Mouse (Mus musculus) heart, embryonic 12.5 days (tissue): ENCODE results near the gene Plpp1. TPM values are rescaled to one million over a fixed set of nuclear protein-coding genes. Genes with fewer than 3 reads are reported as not detected.
A peak's percentile ranks its signal among the peaks of the same experiment; 100 is the strongest.

Source experiments
- ATAC-seq: fragments of 200-750 bp; cut with Nextera tagmentation; 2 replicates; pipeline ENCODE4 v1.8.0; 2017; ENCODE audit warnings: moderate TSS enrichment, moderate library complexity; ENCODE audit not compliant: insufficient number of reproducible peaks, low FRiP score
- H3K27ac ChIP-seq: fragments of 300-500 bp; sonication (generic); 2 replicates; pipeline ENCODE4 v1.5.1; 2016; ENCODE audit warnings: mild to moderate bottlenecking, moderate library complexity; ENCODE audit not compliant: poor library complexity, severe bottlenecking
- H3K27me3 ChIP-seq: fragments of 300-500 bp; sonication (generic); replicated peaks from 2 replicates; pipeline ENCODE4 v1.6.1; 2016; ENCODE audit warnings: mild to moderate bottlenecking, moderate library complexity
- H3K36me3 ChIP-seq: fragments of 300-500 bp; sonication (generic); 2 replicates; pipeline ENCODE4 v1.6.1; 2016; ENCODE audit warnings: mild to moderate bottlenecking, moderate library complexity
- H3K4me1 ChIP-seq: fragments of 300-500 bp; sonication (generic); replicated peaks from 2 replicates; pipeline ENCODE4 v1.6.1; 2016; ENCODE audit warnings: mild to moderate bottlenecking
- H3K4me2 ChIP-seq: fragments of 300-500 bp; sonication (generic); 2 replicates; pipeline ENCODE4 v1.6.1; 2016; ENCODE audit warnings: mild to moderate bottlenecking, moderate library complexity
- H3K4me3 ChIP-seq: fragments of 300-500 bp; sonication (generic); 2 replicates; pipeline ENCODE4 v1.5.1; 2016; ENCODE audit warnings: mild to moderate bottlenecking
- H3K9ac ChIP-seq: fragments of 300-500 bp; sonication (generic); 2 replicates; pipeline ENCODE4 v1.6.1; 2016; ENCODE audit warnings: mild to moderate bottlenecking, moderate library complexity
- H3K9me3 ChIP-seq: fragments of 300-500 bp; sonication (generic); replicated peaks from 2 replicates; pipeline ENCODE4 v1.6.1; 2016; ENCODE audit warnings: mild to moderate bottlenecking, moderate library complexity
- WGBS: fragments of 180-500 bp; shearing (Covaris S2); methylation state at CpG from one replicate; pipeline ENCODE4 v1.1.7; 2016; 5-methylcytosine and 5-hydroxymethylcytosine counted together
- polyA plus RNA-seq: library from polyadenylated mRNA; unstranded; fragments of >200 nt; fragmentation: Nextera tagmentation; extraction: Ambion mirVana; gene quantifications from 2 replicates; pipeline ENCODE4 v1.2.1, GENCODE M21; 2016

The Plpp1 gene
- polyA plus RNA-seq, 1 experiment from 2014 or later = 46.9 TPM

DNA sequence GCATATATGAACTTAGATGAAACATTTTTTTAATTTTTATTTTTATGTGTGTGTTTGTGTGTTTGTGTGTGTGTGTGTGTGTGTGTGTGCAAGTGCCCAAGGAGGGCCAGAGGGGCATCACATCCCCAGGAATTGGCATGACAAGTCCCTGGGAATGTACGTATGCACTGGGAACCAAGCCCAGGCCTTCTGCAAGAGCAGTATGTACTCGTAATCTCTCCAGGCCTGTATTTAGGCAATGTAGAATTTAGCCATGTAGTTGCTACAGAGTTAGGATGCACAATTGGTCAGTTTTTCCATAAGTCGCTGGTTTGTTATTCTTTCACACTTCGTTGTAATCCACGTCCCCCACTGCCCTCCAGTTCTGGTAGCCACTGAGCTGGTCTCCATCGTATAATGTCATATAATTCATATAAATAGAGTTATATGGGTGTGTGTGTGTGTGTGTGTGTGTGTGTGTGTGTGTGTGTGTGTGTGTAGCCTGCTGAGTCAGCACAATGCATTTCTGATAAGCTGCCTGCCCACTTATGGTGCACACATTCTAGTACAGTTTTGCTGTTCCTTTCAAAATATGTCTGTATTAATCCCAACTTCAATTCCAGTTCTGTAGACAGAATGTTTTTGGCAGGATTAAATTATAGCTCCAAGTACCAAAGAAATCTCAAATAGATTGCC lies 22.8 kb downstream of the Plpp1 start:
- no peak for ATAC-seq
- H3K27ac ChIP-seq = 0 out of 2 replicates have a peak overlapping the region, but pooled peaks have one; percentile 25
- H3K27me3 ChIP-seq = no peaks in the 10 kb centered on the region
- WGBS = 72% methylated on average over 6 of the region's 6 CpGs
- H3K36me3 ChIP-seq = peaks cover 5% of the 10 kb centered on the region; the same call in 1 of the 2 replicates
- no peaks in the 10 kb centered on the region for H3K9me3 ChIP-seq
- peaks cover 19% of the 10 kb centered on the region for H3K4me1 ChIP-seq
- H3K4me3 ChIP-seq = no peak overlapping the region
- H3K9ac ChIP-seq = no peak overlapping the region
- no peak overlapping the region for H3K4me2 ChIP-seq

DNA sequence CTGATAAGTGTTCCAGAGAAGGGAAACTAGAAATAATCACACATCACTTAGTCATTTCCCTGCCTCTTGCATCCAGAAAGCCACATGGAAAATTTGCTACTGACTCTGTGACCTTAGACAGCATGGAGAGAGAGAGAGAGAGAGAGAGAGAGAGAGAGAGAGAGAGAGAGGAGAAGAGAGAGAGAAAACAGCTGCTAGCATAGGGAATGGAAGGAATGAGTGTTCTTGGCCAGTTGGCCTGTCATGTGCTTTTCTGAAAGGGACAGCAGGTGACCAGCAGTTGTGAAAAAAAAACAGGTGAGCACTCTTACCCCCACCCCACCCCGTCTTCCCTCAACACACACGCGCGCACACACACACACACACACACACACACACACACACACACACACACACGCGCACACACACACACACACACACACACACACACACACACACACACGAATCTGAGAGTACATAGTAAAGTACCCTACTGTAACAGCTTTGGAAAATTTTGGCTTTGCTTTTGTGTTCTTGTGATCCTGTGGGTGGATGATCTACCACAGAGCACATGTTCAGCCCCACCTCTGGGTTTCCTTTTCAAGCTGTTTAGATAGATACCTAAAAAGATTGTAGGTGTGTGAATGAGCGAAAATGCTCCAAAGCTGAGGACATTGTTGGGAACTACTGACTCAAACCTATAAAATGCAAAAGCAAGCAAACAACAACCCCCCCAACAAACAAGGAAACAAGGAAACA lies 23.5 kb downstream of the Plpp1 start:
- no peak overlapping the region for H3K4me3 ChIP-seq
- peaks cover 5% of the 10 kb centered on the region; the same call in 1 of the 2 replicates for H3K36me3 ChIP-seq
- no peak overlapping the region for H3K4me2 ChIP-seq
- H3K9ac ChIP-seq = no peak overlapping the region
- H3K27ac ChIP-seq = 0 out of 2 replicates have a peak overlapping the region, but pooled peaks have one; percentile 25
- H3K9me3 ChIP-seq = no peaks in the 10 kb centered on the region
- peaks cover 16% of the 10 kb centered on the region for H3K4me1 ChIP-seq
- 95% methylated on average over 6 of the region's 8 CpGs for WGBS
- no peaks in the 10 kb centered on the region for H3K27me3 ChIP-seq
- no peak for ATAC-seq

DNA sequence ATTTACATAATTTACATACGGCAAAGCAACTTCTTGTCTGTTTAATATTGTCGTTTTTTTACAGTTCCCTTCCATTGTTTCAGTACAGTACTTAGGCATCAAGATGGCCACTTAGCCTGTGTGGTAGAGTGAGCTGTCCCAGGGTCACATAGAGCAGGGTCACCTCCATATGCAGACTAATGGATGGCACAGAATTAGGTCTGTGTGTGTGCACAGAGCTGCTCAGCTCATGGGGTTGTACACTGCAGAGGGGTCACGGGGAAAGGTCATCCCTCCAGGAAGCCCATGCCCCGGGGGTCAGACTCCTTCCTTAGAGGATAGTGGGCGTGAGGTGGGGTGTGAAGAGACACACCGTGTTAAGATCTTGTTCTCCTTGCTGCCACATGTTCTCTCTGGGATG lies 24.9 kb downstream of the Plpp1 start:
- WGBS = 76% methylated on average over 6 of the region's 6 CpGs
- no peak overlapping the region for H3K27ac ChIP-seq
- no peak for ATAC-seq

DNA sequence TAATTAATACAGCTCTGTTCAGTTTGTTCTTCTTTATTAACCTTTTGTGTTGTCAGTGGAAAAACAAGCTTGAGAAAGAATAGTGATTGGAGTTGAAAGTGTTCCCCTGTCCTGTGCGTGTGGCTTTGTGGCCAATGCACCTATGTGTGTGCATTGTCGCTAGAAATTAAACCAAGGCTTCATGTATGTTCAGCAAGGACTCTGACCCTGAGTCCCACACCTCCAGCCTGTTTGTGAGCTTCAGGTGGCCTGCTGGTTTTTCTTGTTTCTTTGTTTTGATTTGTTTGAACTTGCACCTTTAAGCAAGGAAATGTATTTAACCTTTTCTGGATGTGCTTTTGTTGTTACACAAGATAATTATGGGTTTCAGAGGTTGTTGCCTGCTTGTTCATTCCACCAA lies 29.0 kb downstream of the Plpp1 start:
- H3K4me1 ChIP-seq = peaks cover 5% of the 10 kb centered on the region
- WGBS = 85% methylated on average over 2 of the region's 2 CpGs
- no peak for ATAC-seq
- no peak overlapping the region for H3K4me3 ChIP-seq
- H3K4me2 ChIP-seq = no peak overlapping the region
- peaks cover 5% of the 10 kb centered on the region; the same call in 1 of the 2 replicates for H3K36me3 ChIP-seq
- no peaks in the 10 kb centered on the region for H3K9me3 ChIP-seq
- no peak overlapping the region for H3K9ac ChIP-seq
- H3K27me3 ChIP-seq = no peaks in the 10 kb centered on the region
- H3K27ac ChIP-seq = no peak overlapping the region

More for the DNA sequence above, 24.9 kb downstream of the Plpp1 start:
- Histone ChIP-seq H3K9me3 (no peaks in the 10 kb centered on the region), H3K4me2 (no peak overlapping the region), H3K36me3 (peaks cover 5% of the 10 kb centered on the region; the same call in 1 of the 2 replicates), H3K4me1 (peaks cover 15% of the 10 kb centered on the region; the same call in 1 of the 2 replicates), H3K9ac (no peak overlapping the region), H3K4me3 (no peak overlapping the region), H3K27me3 (no peaks in the 10 kb centered on the region)

DNA sequence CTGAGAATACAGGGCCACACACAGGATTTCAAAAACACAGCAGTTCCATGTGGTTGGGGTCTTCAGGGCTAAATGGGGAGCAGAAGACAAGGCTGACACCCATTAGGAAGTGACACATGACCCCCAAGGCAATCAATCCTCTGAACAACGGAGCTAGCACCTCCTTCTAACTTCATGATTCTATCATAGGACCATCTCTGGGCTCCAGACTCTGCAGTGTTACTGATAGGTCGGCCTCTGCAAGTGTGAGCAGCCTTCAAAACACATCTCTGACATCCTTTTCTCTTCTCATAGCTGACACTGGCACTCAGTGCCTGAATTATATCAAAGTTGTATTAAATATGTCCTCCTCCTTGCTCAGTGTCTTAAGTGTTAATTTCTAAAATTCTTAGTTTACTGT lies 32.0 kb downstream of the Plpp1 start:
- Histone ChIP-seq H3K27ac (no peak overlapping the region), H3K9me3 (no peaks in the 10 kb centered on the region), H3K4me1 (peaks cover 12% of the 10 kb centered on the region), H3K9ac (no peak overlapping the region), H3K36me3 (no peaks in the 10 kb centered on the region), H3K4me2 (no peak overlapping the region), H3K4me3 (no peak overlapping the region), H3K27me3 (no peaks in the 10 kb centered on the region)
- ATAC-seq = no peak
- WGBS = 39% methylated on average over 2 of the region's 2 CpGs

GRCm38 (mm10) chr13:112833253-112833894 lies 32.8 kb downstream of the Plpp1 start:
- ATAC-seq = no peak
- Histone ChIP-seq H3K27ac (no peak overlapping the region), H3K4me2 (no peak overlapping the region), H3K36me3 (no peaks in the 10 kb centered on the region), H3K9ac (no peak overlapping the region), H3K9me3 (no peaks in the 10 kb centered on the region), H3K4me1 (peaks cover 12% of the 10 kb centered on the region), H3K27me3 (no peaks in the 10 kb centered on the region), H3K4me3 (no peak overlapping the region)
- 75% methylated on average over 20 of the region's 20 CpGs for WGBS

GRCm38 (mm10) chr13:112833895-112834263 lies 33.3 kb downstream of the Plpp1 start:
- Histone ChIP-seq H3K27me3 (no peaks in the 10 kb centered on the region), H3K4me2 (no peak overlapping the region), H3K9ac (no peak overlapping the region), H3K4me1 (peaks cover 12% of the 10 kb centered on the region), H3K36me3 (no peaks in the 10 kb centered on the region), H3K27ac (no peak overlapping the region), H3K4me3 (no peak overlapping the region), H3K9me3 (no peaks in the 10 kb centered on the region)
- no peak for ATAC-seq
- 78% methylated on average over 3 of the region's 3 CpGs for WGBS

GRCm38 (mm10) chr13:112835113-112835512 lies 34.5 kb downstream of the Plpp1 start:
- 0 out of 2 replicates have a peak, but pooled peaks have one; percentile 55 for ATAC-seq
- Histone ChIP-seq H3K36me3 (no peaks in the 10 kb centered on the region), H3K4me1 (peaks cover 12% of the 10 kb centered on the region), H3K9ac (0 out of 2 replicates have a peak overlapping the region, but pooled peaks have one; percentile 37), H3K4me2 (peak overlapping the region; percentile 57), H3K4me3 (peak overlapping the region; percentile 4; the same call in 1 of the 2 replicates), H3K27me3 (no peaks in the 10 kb centered on the region), H3K9me3 (no peaks in the 10 kb centered on the region), H3K27ac (peak overlapping the region; percentile 51; the same call in 1 of the 2 replicates)
- WGBS = 35% methylated on average over 12 of the region's 12 CpGs

DNA sequence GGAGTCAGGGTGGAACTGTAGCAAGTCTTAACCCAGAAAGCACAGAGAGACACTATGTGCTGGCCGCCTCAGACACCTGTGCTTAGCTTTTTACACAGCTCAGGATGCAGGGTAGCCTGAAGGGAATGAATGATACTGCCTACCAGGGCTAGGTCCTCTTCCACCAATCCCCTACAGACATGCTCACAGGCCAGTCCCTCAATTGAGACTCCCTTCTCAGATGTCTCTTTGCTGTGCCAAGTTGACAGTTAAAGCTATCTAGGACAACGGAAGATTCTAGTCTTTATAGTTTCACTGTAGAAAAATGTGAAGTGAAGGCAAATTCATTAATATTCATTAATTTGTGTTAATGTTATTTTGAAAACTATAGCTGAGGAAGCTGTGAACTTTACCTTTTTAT lies 36.4 kb downstream of the Plpp1 start:
- no peak overlapping the region for H3K4me2 ChIP-seq
- H3K9me3 ChIP-seq = no peaks in the 10 kb centered on the region
- no peak for ATAC-seq
- no peak overlapping the region for H3K9ac ChIP-seq
- WGBS = 76% methylated on average over 2 of the region's 2 CpGs
- H3K27ac ChIP-seq = no peak overlapping the region
- H3K27me3 ChIP-seq = no peaks in the 10 kb centered on the region
- H3K36me3 ChIP-seq = no peaks in the 10 kb centered on the region
- no peak overlapping the region for H3K4me3 ChIP-seq
- H3K4me1 ChIP-seq = peaks cover 12% of the 10 kb centered on the region

DNA sequence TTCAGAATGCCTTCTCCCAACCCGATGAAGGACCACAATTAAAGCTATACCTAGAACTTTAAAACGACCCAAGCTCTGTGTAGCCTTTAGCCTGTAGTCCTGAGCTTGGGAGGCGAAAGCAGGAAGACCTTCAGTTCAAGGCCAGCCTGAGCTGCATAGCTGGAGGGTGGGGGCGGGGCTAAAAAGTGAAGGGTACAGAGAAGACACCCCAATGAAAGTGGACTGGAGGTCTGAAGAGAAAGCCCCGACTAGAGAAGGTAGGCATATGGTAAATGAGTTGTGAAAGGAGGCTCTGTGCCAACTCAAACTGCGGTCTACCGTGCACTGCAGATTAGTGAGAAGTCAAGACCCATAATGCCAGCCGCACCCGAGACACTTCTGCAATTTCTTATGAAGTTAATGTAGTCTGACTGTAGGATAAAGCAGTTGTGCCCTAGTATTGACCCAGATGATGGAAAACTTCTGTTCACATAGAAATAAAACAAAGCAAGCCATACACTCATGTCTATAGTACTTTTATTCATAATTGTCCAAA lies 37.1 kb downstream of the Plpp1 start:
- no peak overlapping the region for H3K4me3 ChIP-seq
- H3K4me2 ChIP-seq = no peak overlapping the region
- H3K27ac ChIP-seq = no peak overlapping the region
- no peak overlapping the region for H3K9ac ChIP-seq
- peaks cover 12% of the 10 kb centered on the region for H3K4me1 ChIP-seq
- 85% methylated on average over 9 of the region's 9 CpGs for WGBS
- no peak for ATAC-seq
- H3K36me3 ChIP-seq = peaks cover 6% of the 10 kb centered on the region
- H3K9me3 ChIP-seq = peaks cover 3% of the 10 kb centered on the region
- H3K27me3 ChIP-seq = no peaks in the 10 kb centered on the region
